Mouse (Mus musculus) pancreas, adult 10 weeks (tissue): ENCODE results near the gene Xylt1. TPM values are rescaled to one million over a fixed set of nuclear protein-coding genes. Genes with fewer than 3 reads are reported as not detected.

Experiments
- polyA plus RNA-seq: library from polyadenylated mRNA; stranded (reverse); fragments of 350-450 nt; fragmentation: Illumina TruSeq; extraction: RNeasy Lipid Tissue Mini Kit (QIAGEN cat#74804); gene quantifications from one replicate; pipeline ENCODE4 v1.2.3, GENCODE M21; 2015; ENCODE audit warnings: low read depth, low replicate concordance; ENCODE audit not compliant: insufficient read depth

The Xylt1 gene
- polyA plus RNA-seq: 1.1 TPM

DNA sequence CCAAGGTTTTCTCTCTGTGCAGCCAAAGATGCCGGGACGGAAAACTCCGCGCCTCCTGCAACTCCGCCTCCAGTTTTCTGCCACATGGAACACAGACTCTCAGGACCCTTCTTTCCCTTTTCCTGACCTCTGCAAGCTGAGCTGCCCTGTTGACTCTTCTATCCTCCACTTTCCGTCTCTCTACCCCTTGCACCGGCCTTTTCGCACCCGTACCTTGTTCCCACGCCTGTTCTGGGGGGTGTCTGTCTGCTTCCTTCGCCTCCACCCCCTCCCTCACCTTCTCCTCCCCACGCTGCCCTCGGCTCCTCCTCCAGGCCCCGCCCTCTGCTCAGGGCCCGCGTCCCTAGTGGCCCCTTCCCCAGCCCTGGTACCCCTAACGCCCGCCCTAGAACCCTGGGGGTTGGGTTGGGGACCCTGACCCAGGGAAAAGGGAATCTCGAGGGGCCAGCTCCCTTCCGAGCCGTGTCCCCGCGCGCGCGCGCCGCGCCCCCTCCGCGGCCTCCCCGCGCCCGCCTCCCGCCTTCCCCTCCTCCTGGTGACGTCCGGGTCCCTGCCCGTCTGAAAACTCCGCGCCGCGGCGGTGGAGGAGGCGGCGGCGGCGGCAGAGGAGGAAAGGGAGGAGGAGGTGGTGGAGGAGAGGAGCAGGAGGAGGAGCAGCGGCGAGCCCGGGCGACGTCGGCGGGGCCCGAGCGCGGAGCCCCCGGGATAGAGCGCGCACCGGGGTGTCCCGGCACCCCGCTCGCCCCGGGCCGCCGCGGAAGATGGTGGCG is at the start of gene Xylt1:
TSS of gene Xylt1 (plus strand) at position 562 of the 770 bp plus-strand sequence.

